Mouse (Mus musculus): ENCODE results near the gene Gpr174.
"Not testable (repeated sequence)": the region's sequence is repeated elsewhere in the genome, so short reads cannot be mapped to it uniquely, and the experiment has no call there.

Gpr174 gene

GRCm38 (mm10) chrX:107255486-107256227 lies at the start of gene Gpr174:
TSS of gene Gpr174 (plus strand) at chrX:107255878.
- DNase-seq (ENCODE audit: low spot score) = no peak

- no peak for DNase-seq (ENCODE audit: low spot score)
Observed at GRCm38 (mm10) chrX:107217577-107218090, 38.0 kb upstream of the Gpr174 start.

- DNase-seq (ENCODE audit: low spot score) = no peak
Observed at GRCm38 (mm10) chrX:107224846-107225245, 30.8 kb upstream of the Gpr174 start.

GRCm38 (mm10) chrX:107231214-107231613 lies 24.5 kb upstream of the Gpr174 start:
- no peak for DNase-seq (ENCODE audit: low spot score)

GRCm38 (mm10) chrX:107234655-107235054 lies 21.0 kb upstream of the Gpr174 start:
- DNase-seq (ENCODE audit: low spot score) = no peak

- no peak for DNase-seq (ENCODE audit: low spot score)
Observed at GRCm38 (mm10) chrX:107236461-107236860, 19.2 kb upstream of the Gpr174 start.

GRCm38 (mm10) chrX:107250390-107250789 lies 5.3 kb upstream of the Gpr174 start:
- DNase-seq (ENCODE audit: low spot score) = no peak

GRCm38 (mm10) chrX:107264619-107265018 lies 8.9 kb downstream of the Gpr174 start:
- DNase-seq (ENCODE audit: low spot score) = no peak

- no peak for DNase-seq (ENCODE audit: low spot score)
Observed at GRCm38 (mm10) chrX:107277606-107278005, 21.9 kb downstream of the Gpr174 start.

- no peak for DNase-seq (ENCODE audit: low spot score)
Observed at GRCm38 (mm10) chrX:107284211-107284610, 28.5 kb downstream of the Gpr174 start.

GRCm38 (mm10) chrX:107297861-107298260 lies 42.2 kb downstream of the Gpr174 start:
- not testable (repeated sequence) for DNase-seq (ENCODE audit: low spot score)

- no peak for DNase-seq (ENCODE audit: low spot score)
Observed at GRCm38 (mm10) chrX:107298761-107299160, 43.1 kb downstream of the Gpr174 start.

GRCm38 (mm10) chrX:107306492-107306891 lies 50.8 kb downstream of the Gpr174 start:
- DNase-seq (ENCODE audit: low spot score) = no peak

- DNase-seq (ENCODE audit: low spot score) = no peak
Observed at GRCm38 (mm10) chrX:107312533-107312932, 56.9 kb downstream of the Gpr174 start.

- no peak for DNase-seq (ENCODE audit: low spot score)
Observed at GRCm38 (mm10) chrX:107325697-107326381, 70.2 kb downstream of the Gpr174 start.

GRCm38 (mm10) chrX:107329849-107330248 lies 74.2 kb downstream of the Gpr174 start:
- DNase-seq (ENCODE audit: low spot score) = no peak

GRCm38 (mm10) chrX:107336609-107337008 lies 80.9 kb downstream of the Gpr174 start:
- DNase-seq (ENCODE audit: low spot score) = no peak

- DNase-seq (ENCODE audit: low spot score) = no peak
Observed at GRCm38 (mm10) chrX:107341980-107342379, 86.3 kb downstream of the Gpr174 start.

Data from ovary, postnatal 14 days (tissue).